Mouse (Mus musculus): ENCODE measurements around the gene Tenm2. TPM values are rescaled to one million over a fixed set of nuclear protein-coding genes. Genes with fewer than 3 reads are reported as not detected.

Gene Tenm2
- polyA plus RNA-seq, 1 experiment from 2014 or later: 1.8 TPM

GRCm38 (mm10) chr11:36337063-36337462 is 898.7 kb downstream of the Tenm2 start:
- Histone ChIP-seq H3K9me3 (no peaks in the 10 kb centered on the region), H3K27ac (no peak overlapping the region), H3K4me1 (peaks cover 24% of the 10 kb centered on the region), H3K4me3 (no peak overlapping the region), H3K27me3 (ENCODE audit: poor library complexity, severe bottlenecking) (0 out of 2 replicates have a peak, but pooled peaks cover 5% of the 10 kb centered on the region), H3K36me3 (replicated peaks) (no peaks in the 10 kb centered on the region)
- 87% methylated on average over 6 of the region's 6 CpGs for WGBS
- DNase-seq (ENCODE audit: extremely low spot score, low spot score): no peak

- Histone ChIP-seq H3K27me3 (ENCODE audit: poor library complexity, severe bottlenecking) (0 out of 2 replicates have a peak, but pooled peaks cover 5% of the 10 kb centered on the region), H3K9me3 (no peaks in the 10 kb centered on the region), H3K36me3 (replicated peaks) (no peaks in the 10 kb centered on the region), H3K27ac (0 out of 2 replicates have a peak overlapping the region, but pooled peaks have one; percentile 56), H3K4me3 (no peak overlapping the region), H3K4me1 (peaks cover 43% of the 10 kb centered on the region)
- 32% methylated on average over 5 of the region's 5 CpGs for WGBS
- no peak for DNase-seq (ENCODE audit: extremely low spot score, low spot score)
Observed at GRCm38 (mm10) chr11:36335147-36335546, 900.6 kb downstream of the Tenm2 start.

GRCm38 (mm10) chr11:36334100-36334735 is 901.5 kb downstream of the Tenm2 start:
- WGBS: 10% methylated on average over 7 of the region's 7 CpGs
- peak; percentile 24 for DNase-seq (ENCODE audit: extremely low spot score, low spot score)
- H3K9me3 ChIP-seq: no peaks in the 10 kb centered on the region
- peaks cover 45% of the 10 kb centered on the region for H3K4me1 ChIP-seq
- 0 out of 2 replicates have a peak, but pooled peaks cover 5% of the 10 kb centered on the region for H3K27me3 ChIP-seq (ENCODE audit: poor library complexity, severe bottlenecking)
- H3K36me3 ChIP-seq (replicated peaks): no peaks in the 10 kb centered on the region
- no peak overlapping the region for H3K4me3 ChIP-seq
- peak overlapping the region; percentile 51 for H3K27ac ChIP-seq

- Histone ChIP-seq H3K4me3 (no peak overlapping the region), H3K36me3 (replicated peaks) (no peaks in the 10 kb centered on the region), H3K27ac (no peak overlapping the region), H3K27me3 (ENCODE audit: poor library complexity, severe bottlenecking) (0 out of 2 replicates have a peak, but pooled peaks cover 5% of the 10 kb centered on the region), H3K9me3 (no peaks in the 10 kb centered on the region), H3K4me1 (peaks cover 45% of the 10 kb centered on the region)
- WGBS: 76% methylated on average over 12 of the region's 12 CpGs
- no peak for DNase-seq (ENCODE audit: extremely low spot score, low spot score)
Observed at GRCm38 (mm10) chr11:36332222-36332621, 903.5 kb downstream of the Tenm2 start.

GRCm38 (mm10) chr11:36331408-36332178 is 904.2 kb downstream of the Tenm2 start:
- H3K4me3 ChIP-seq: no peak overlapping the region
- H3K27me3 ChIP-seq (ENCODE audit: poor library complexity, severe bottlenecking): 0 out of 2 replicates have a peak, but pooled peaks cover 5% of the 10 kb centered on the region
- H3K9me3 ChIP-seq: no peaks in the 10 kb centered on the region
- 83% methylated on average over 13 of the region's 13 CpGs for WGBS
- H3K4me1 ChIP-seq: peaks cover 45% of the 10 kb centered on the region
- H3K36me3 ChIP-seq (replicated peaks): no peaks in the 10 kb centered on the region
- no peak overlapping the region for H3K27ac ChIP-seq
- no peak for DNase-seq (ENCODE audit: extremely low spot score, low spot score)

- DNase-seq (ENCODE audit: extremely low spot score, low spot score): no peak
- Histone ChIP-seq H3K27ac (no peak overlapping the region), H3K36me3 (replicated peaks) (no peaks in the 10 kb centered on the region), H3K4me3 (no peak overlapping the region), H3K4me1 (peaks cover 22% of the 10 kb centered on the region), H3K9me3 (no peaks in the 10 kb centered on the region), H3K27me3 (ENCODE audit: poor library complexity, severe bottlenecking) (no peaks in the 10 kb centered on the region)
- 92% methylated on average over 5 of the region's 5 CpGs for WGBS
Observed at GRCm38 (mm10) chr11:36327243-36327642, 908.5 kb downstream of the Tenm2 start.

GRCm38 (mm10) chr11:36309317-36309716 is 926.4 kb downstream of the Tenm2 start:
- Histone ChIP-seq H3K4me3 (no peak overlapping the region), H3K27me3 (ENCODE audit: poor library complexity, severe bottlenecking) (0 out of 2 replicates have a peak, but pooled peaks cover 5% of the 10 kb centered on the region)
- 80% methylated on average over 4 of the region's 4 CpGs for WGBS

GRCm38 (mm10) chr11:36307276-36307675 is 928.5 kb downstream of the Tenm2 start:
- DNase-seq (ENCODE audit: extremely low spot score, low spot score): no peak
- Histone ChIP-seq H3K27ac (no peak overlapping the region), H3K27me3 (ENCODE audit: poor library complexity, severe bottlenecking) (0 out of 2 replicates have a peak, but pooled peaks cover 11% of the 10 kb centered on the region), H3K36me3 (replicated peaks) (no peaks in the 10 kb centered on the region), H3K4me3 (no peak overlapping the region), H3K4me1 (peaks cover 24% of the 10 kb centered on the region), H3K9me3 (no peaks in the 10 kb centered on the region)
- 89% methylated on average over 6 of the region's 6 CpGs for WGBS

More at GRCm38 (mm10) chr11:36309317-36309716, 926.4 kb downstream of the Tenm2 start:
- Histone ChIP-seq H3K27ac (no peak overlapping the region), H3K9me3 (no peaks in the 10 kb centered on the region), H3K36me3 (replicated peaks) (no peaks in the 10 kb centered on the region), H3K4me1 (peaks cover 17% of the 10 kb centered on the region)
- no peak for DNase-seq (ENCODE audit: extremely low spot score, low spot score)

GRCm38 (mm10) chr11:36305348-36305950 is 930.3 kb downstream of the Tenm2 start:
- WGBS: 92% methylated on average over 10 of the region's 10 CpGs
- Histone ChIP-seq H3K4me3 (no peak overlapping the region), H3K4me1 (peaks cover 17% of the 10 kb centered on the region), H3K27me3 (ENCODE audit: poor library complexity, severe bottlenecking) (0 out of 2 replicates have a peak, but pooled peaks cover 11% of the 10 kb centered on the region), H3K9me3 (no peaks in the 10 kb centered on the region), H3K27ac (no peak overlapping the region), H3K36me3 (replicated peaks) (no peaks in the 10 kb centered on the region)
- no peak for DNase-seq (ENCODE audit: extremely low spot score, low spot score)

GRCm38 (mm10) chr11:36302913-36303371 is 932.8 kb downstream of the Tenm2 start:
- H3K4me1 ChIP-seq: peaks cover 11% of the 10 kb centered on the region
- no peaks in the 10 kb centered on the region for H3K9me3 ChIP-seq
- H3K27ac ChIP-seq: no peak overlapping the region
- 23% methylated on average over 2 of the region's 2 CpGs for WGBS
- no peak overlapping the region for H3K4me3 ChIP-seq
- H3K27me3 ChIP-seq (ENCODE audit: poor library complexity, severe bottlenecking): 0 out of 2 replicates have a peak, but pooled peaks cover 11% of the 10 kb centered on the region
- no peaks in the 10 kb centered on the region for H3K36me3 ChIP-seq (replicated peaks)
- peak; percentile 29 for DNase-seq (ENCODE audit: extremely low spot score, low spot score)

- 0 out of 2 replicates have a peak, but pooled peaks cover 11% of the 10 kb centered on the region for H3K27me3 ChIP-seq (ENCODE audit: poor library complexity, severe bottlenecking)
- WGBS: 78% methylated on average over 7 of the region's 7 CpGs
- no peak overlapping the region for H3K4me3 ChIP-seq
- no peaks in the 10 kb centered on the region for H3K9me3 ChIP-seq
- H3K36me3 ChIP-seq (replicated peaks): no peaks in the 10 kb centered on the region
- no peak overlapping the region for H3K27ac ChIP-seq
- H3K4me1 ChIP-seq: peaks cover 11% of the 10 kb centered on the region
- DNase-seq (ENCODE audit: extremely low spot score, low spot score): no peak
Observed at GRCm38 (mm10) chr11:36302096-36302495, 933.7 kb downstream of the Tenm2 start.

- no peak for DNase-seq (ENCODE audit: extremely low spot score, low spot score)
- Histone ChIP-seq H3K27me3 (ENCODE audit: poor library complexity, severe bottlenecking) (no peaks in the 10 kb centered on the region), H3K4me1 (peaks cover 3% of the 10 kb centered on the region; the same call in 1 of the 2 replicates), H3K36me3 (replicated peaks) (no peaks in the 10 kb centered on the region), H3K9me3 (no peaks in the 10 kb centered on the region), H3K27ac (no peak overlapping the region), H3K4me3 (no peak overlapping the region)
- 81% methylated on average over 3 of the region's 3 CpGs for WGBS
Observed at GRCm38 (mm10) chr11:36296568-36296967, 939.2 kb downstream of the Tenm2 start.

Data from forebrain, embryonic 10.5 days (tissue).